Mouse (Mus musculus) mammary gland, adult 2 months (tissue): ENCODE data around the gene Dpagt1. TPM values are rescaled to one million over a fixed set of nuclear protein-coding genes. Genes with fewer than 3 reads are reported as not detected.

Experiments used
- polyA plus RNA-seq: library from polyadenylated mRNA; depleted of rRNA; stranded (reverse); fragments of >200 nt; gene quantifications from 2 replicates; pipeline ENCODE4 v1.2.3, GENCODE M21; 2012; ENCODE audit warnings: low replicate concordance; rRNA removed

Dpagt1 gene
- 54.1 and 77.4 TPM in 2 replicates for polyA plus RNA-seq

GRCm38 (mm10) chr9:44325768-44326370 lies at the start of gene Dpagt1:
TSS of gene Dpagt1 (plus strand) at chr9:44326019.

GRCm38 (mm10) chr9:44288076-44288958 lies 37.5 kb upstream of the Dpagt1 start, which contains the start of gene Abcg4:
TSS of gene Abcg4 (minus strand) at chr9:44288615.

GRCm38 (mm10) chr9:44305466-44306079 lies 20.2 kb upstream of the Dpagt1 start, which contains the start of gene Hinfp:
TSS of gene Hinfp (minus strand) at chr9:44305671.

GRCm38 (mm10) chr9:44319887-44320798 lies 5.7 kb upstream of the Dpagt1 start, which contains the start of gene C2cd2l:
TSS of gene C2cd2l (minus strand) at chr9:44320285.

DNA sequence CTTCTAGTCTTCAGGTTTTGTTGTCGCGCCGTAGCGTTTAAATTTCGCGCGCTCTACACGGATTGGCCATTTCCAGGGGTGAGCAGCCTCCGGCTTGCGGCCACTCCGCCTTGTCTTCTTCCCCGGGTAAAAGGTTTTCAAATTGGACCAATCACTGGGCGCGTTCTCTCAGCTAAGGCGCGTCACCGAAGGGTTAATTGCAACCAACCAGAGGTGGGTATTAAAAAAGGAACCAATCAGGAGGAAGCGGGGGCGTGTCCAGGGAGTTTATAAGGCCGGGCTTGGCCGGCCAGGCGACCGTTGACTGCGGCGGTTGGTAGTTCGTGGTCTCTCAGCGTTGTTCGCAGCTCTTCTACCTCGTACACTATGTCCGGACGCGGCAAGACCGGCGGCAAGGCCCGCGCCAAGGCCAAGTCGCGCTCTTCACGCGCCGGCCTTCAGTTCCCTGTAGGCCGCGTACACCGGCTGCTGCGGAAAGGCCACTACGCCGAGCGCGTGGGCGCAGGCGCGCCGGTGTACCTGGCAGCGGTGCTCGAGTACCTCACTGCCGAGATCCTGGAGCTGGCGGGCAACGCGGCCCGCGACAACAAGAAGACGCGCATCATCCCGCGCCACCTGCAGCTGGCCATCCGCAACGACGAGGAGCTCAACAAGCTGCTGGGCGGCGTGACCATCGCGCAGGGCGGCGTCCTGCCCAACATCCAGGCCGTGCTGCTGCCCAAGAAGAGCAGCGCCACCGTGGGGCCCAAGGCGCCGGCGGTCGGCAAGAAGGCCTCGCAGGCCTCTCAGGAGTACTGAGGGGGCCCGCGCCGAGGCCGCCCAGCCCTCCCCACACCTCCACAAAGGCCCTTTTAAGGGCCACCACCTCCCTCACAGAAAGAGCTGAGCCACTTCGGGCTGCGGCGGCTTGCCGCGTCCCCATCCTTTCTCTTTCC lies 8.8 kb downstream of the Dpagt1 start, which contains the start of gene H2afx:
Gene H2afx, plus strand, starts transcription at position 299 of the 935 bp plus-strand sequence.

GRCm38 (mm10) chr9:44343781-44344421 lies 18.1 kb downstream of the Dpagt1 start, which contains the start of gene Hmbs:
TSS of gene Hmbs (minus strand) at chr9:44344228.

GRCm38 (mm10) chr9:44361190-44361917 lies 35.5 kb downstream of the Dpagt1 start, which contains the start of gene Vps11:
TSS of gene Vps11 (minus strand) at chr9:44361670.

DNA sequence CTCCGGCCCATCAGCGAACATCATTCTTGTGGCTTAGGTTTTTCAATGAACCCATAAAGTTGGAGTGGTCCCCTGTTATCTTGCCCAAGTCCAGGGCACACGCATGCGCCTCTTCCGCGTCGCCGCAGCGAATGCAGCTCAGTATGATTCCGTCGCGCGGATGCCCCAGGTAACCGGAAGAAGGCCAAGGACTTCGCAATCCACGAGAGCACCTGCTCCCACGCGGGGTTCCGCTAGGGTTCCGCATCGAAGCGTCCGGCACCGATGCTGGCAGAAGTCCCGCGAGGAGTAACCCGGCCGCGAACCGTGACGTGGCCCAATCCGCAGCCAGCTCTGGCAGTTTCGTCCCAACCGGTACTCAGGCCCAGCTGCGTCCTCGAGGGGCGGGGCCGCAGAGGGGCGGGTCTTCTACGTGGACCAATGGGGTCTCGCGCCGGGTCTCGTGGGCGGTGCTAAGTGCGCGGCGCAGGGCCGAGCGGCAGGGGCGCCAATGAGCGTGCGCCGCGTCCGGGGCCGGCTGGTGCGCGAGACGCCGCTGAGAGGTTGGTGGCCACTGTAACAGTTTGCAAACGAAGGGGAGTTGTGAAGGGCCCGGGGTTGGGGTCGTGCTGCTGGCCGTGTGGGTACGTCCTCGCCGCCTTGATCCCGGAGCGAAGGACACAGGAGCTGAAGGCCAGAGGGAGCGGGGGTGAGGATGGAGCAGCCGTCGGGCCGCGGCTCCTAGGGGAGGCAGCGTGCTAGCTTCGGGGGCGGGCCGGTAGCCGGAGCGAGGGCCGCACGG lies 53.4 kb downstream of the Dpagt1 start, which contains the start of gene Hyou1:
Gene Hyou1, plus strand, starts transcription at position 437 of the 781 bp plus-strand sequence.

Other genes starting within 250 kb of the Dpagt1 start
- 0.14 TPM in 1 of 2 replicates, not detected in the other for gene Mfrp, start 224.3 kb upstream of the Dpagt1 start, polyA plus RNA-seq
- gene C1qtnf5, start 218.8 kb upstream of the Dpagt1 start, polyA plus RNA-seq, result 24.0 and 37.0 TPM in 2 replicates
- gene Gm49380, start 212.5 kb upstream of the Dpagt1 start, polyA plus RNA-seq, result 0.11 and 0.96 TPM in 2 replicates
- 28.7 and 45.0 TPM in 2 replicates for gene Rnf26, start 212.5 kb upstream of the Dpagt1 start, polyA plus RNA-seq
- 88.8 and 131 TPM in 2 replicates for gene Mcam, start 191.6 kb upstream of the Dpagt1 start, polyA plus RNA-seq
- gene Cbl, start 92.0 kb upstream of the Dpagt1 start, polyA plus RNA-seq, result 16.5 and 18.5 TPM in 2 replicates
- gene Ccdc153, start 85.3 kb upstream of the Dpagt1 start, polyA plus RNA-seq, result not detected in 2 replicates
- 0.18 and 0.29 TPM in 2 replicates for gene Pdzd3, start 74.5 kb upstream of the Dpagt1 start, polyA plus RNA-seq
- gene Nlrx1, start 57.4 kb upstream of the Dpagt1 start, polyA plus RNA-seq, result 23.6 and 24.3 TPM in 2 replicates
- 4.3 and 5.5 TPM in 2 replicates for gene Abcg4, start 37.4 kb upstream of the Dpagt1 start, polyA plus RNA-seq
- gene Hinfp, start 20.3 kb upstream of the Dpagt1 start, polyA plus RNA-seq, result 25.9 and 36.6 TPM in 2 replicates
- 59.1 and 101 TPM in 2 replicates for gene C2cd2l, start 5.7 kb upstream of the Dpagt1 start, polyA plus RNA-seq
- 39.0 and 130 TPM in 2 replicates for gene H2afx, start 8.7 kb downstream of the Dpagt1 start, polyA plus RNA-seq
- 41.3 and 52.7 TPM in 2 replicates for gene Hmbs, start 18.2 kb downstream of the Dpagt1 start, polyA plus RNA-seq
- 26.4 and 29.7 TPM in 2 replicates for gene Vps11, start 35.7 kb downstream of the Dpagt1 start, polyA plus RNA-seq
- gene Hyou1, start 53.5 kb downstream of the Dpagt1 start, polyA plus RNA-seq, result 31.4 and 39.4 TPM in 2 replicates
- 34.7 and 86.3 TPM in 2 replicates for gene Slc37a4, start 70.8 kb downstream of the Dpagt1 start, polyA plus RNA-seq
- 108 and 225 TPM in 2 replicates for gene Rps25, start 81.1 kb downstream of the Dpagt1 start, polyA plus RNA-seq
- gene Trappc4, start 81.6 kb downstream of the Dpagt1 start, polyA plus RNA-seq, result 51.8 and 55.7 TPM in 2 replicates
- 33.4 and 39.0 TPM in 2 replicates for gene Ccdc84, start 92.5 kb downstream of the Dpagt1 start, polyA plus RNA-seq
- 0.22 TPM in 1 of 2 replicates, not detected in the other for gene Foxr1, start 115.1 kb downstream of the Dpagt1 start, polyA plus RNA-seq
- 20.9 and 24.8 TPM in 2 replicates for gene Upk2, start 129.0 kb downstream of the Dpagt1 start, polyA plus RNA-seq
- 47.0 and 115 TPM in 2 replicates for gene Bcl9l, start 156.8 kb downstream of the Dpagt1 start, polyA plus RNA-seq
- 30.5 and 43.7 TPM in 2 replicates for gene Cxcr5, start 235.9 kb downstream of the Dpagt1 start, polyA plus RNA-seq